Mouse (Mus musculus): ENCODE results near the gene Tmem184a.

- no peak for TF ChIP-seq CTCF (IDR thresholded peaks at IDR 0.05; ENCODE audit: control insufficient read depth, insufficient read depth, insufficient read length)
- TF ChIP-seq CEBPB (IDR thresholded peaks at IDR 0.05; ENCODE audit: low read depth): no peak
- TF ChIP-seq USF1 (IDR thresholded peaks at IDR 0.05; ENCODE audit: low read depth): no peak
- no peak for TF ChIP-seq FOSL1 (IDR thresholded peaks at IDR 0.05; ENCODE audit: insufficient read depth, low read length, poor library complexity, severe bottlenecking)
- TF ChIP-seq MAX (IDR thresholded peaks at IDR 0.05): no peak
These were observed 63.1 kb downstream of the Tmem184a start for GRCm38 (mm10) chr5:139756586-139756985.

Measured in C2C12 (cell line).